Comparison of ENCODE assay signal across 8 mouse cellular contexts in genomic region chr13:83730155-83730712, GRCm38 (mm10).
A peak's percentile ranks its signal among the peaks of the same experiment; 100 is the strongest.
DNase-seq lines count a peak whose midpoint lies in the region; ATAC-seq and TF ChIP-seq lines count a peak whose summit lies in the region.

No protein-coding gene starts in this region.

- peak overlapping the region; percentile 47; the same call in 1 of the 2 replicates for H3K4me3 ChIP-seq in liver, adult 2 months (ENCODE audit: insufficient read depth, low read depth, low read length)
- peak overlapping the region; percentile 66 for H3K4me3 ChIP-seq in embryonic facial prominence, embryonic 14.5 days (ENCODE audit: low read depth, low read length)
- peak overlapping the region; percentile 63 for H3K4me3 ChIP-seq in limb, embryonic 12.5 days (replicated peaks)
- H3K4me3 ChIP-seq in small intestine, adult 2 months (ENCODE audit: low read depth, low read length) = peak overlapping the region; percentile 67

- H3K9ac ChIP-seq in liver, adult 2 months (ENCODE audit: low read depth, low read length) = no peak overlapping the region
- H3K9ac ChIP-seq in embryonic facial prominence, embryonic 14.5 days (ENCODE audit: low read depth, low read length) = peak overlapping the region; percentile 75
- peak overlapping the region; percentile 75 for H3K9ac ChIP-seq in limb, embryonic 12.5 days (replicated peaks)

- H3K27ac ChIP-seq in liver, adult 2 months (replicated peaks; ENCODE audit: insufficient read depth, low read depth, low read length) = no peak overlapping the region
- peak overlapping the region; percentile 86 for H3K27ac ChIP-seq in embryonic facial prominence, embryonic 14.5 days (replicated peaks; ENCODE audit: low read depth, low read length)
- H3K27ac ChIP-seq in limb, embryonic 12.5 days = no peak overlapping the region
- no peak overlapping the region for H3K27ac ChIP-seq in small intestine, adult 2 months (ENCODE audit: insufficient read depth, low read depth, low read length)

- no peaks in the 10 kb centered on the region; the same call in 1 of the 2 replicates for H3K9me3 ChIP-seq in embryonic facial prominence, embryonic 14.5 days (ENCODE audit: control insufficient read depth, low read length)
- H3K9me3 ChIP-seq in limb, embryonic 12.5 days = no peaks in the 10 kb centered on the region

- no peak for TF ChIP-seq POLR2A in liver, adult 2 months (IDR thresholded peaks at IDR 0.05; ENCODE audit: extremely low read depth, insufficient read depth, low read length)
- no peak for TF ChIP-seq POLR2A in small intestine, adult 2 months (IDR thresholded peaks at IDR 0.05; ENCODE audit: low read depth, low read length)

- peak overlapping the region; percentile 90 for H3K4me2 ChIP-seq in embryonic facial prominence, embryonic 14.5 days (ENCODE audit: low read depth, low read length)
- H3K4me2 ChIP-seq in limb, embryonic 12.5 days = peak overlapping the region; percentile 84

- WGBS in liver, adult 2 months = 3% methylated on average over 16 of the region's 16 CpGs
- WGBS in embryonic facial prominence, embryonic 14.5 days = under 1% methylated on average over 13 of the region's 16 CpGs
- WGBS in limb, embryonic 12.5 days = 2% methylated on average over 16 of the region's 16 CpGs
- WGBS in small intestine, adult 2 months = 4% methylated on average over 16 of the region's 16 CpGs

- no peak for TF ChIP-seq CTCF in liver, adult 2 months (IDR thresholded peaks at IDR 0.05; ENCODE audit: low read depth, low read length)
- TF ChIP-seq CTCF in small intestine, adult 2 months (IDR thresholded peaks at IDR 0.05; ENCODE audit: extremely low read depth, insufficient read length, insufficient replicate concordance, low read depth, low read length) = no peak

- DNase-seq in liver, adult 2 months (ENCODE audit: extremely low read depth, low read depth, low spot score) = no peak
- no peak for DNase-seq in liver
- no peak for DNase-seq in embryonic facial prominence, embryonic 14.5 days (ENCODE audit: low spot score)
- no peak for DNase-seq in urinary bladder, postnatal 36 days (ENCODE audit: low spot score in 2 of 2)
- no peak for DNase-seq in layer of hippocampus, adult 8-10 months (ENCODE audit: low spot score in 2 of 2)
- no peak for DNase-seq in thymus, postnatal 36 days

- peaks cover 31% of the 10 kb centered on the region for H3K27me3 ChIP-seq in liver, adult 2 months (ENCODE audit: control insufficient read depth, insufficient read depth, low read length)
- peaks cover 92% of the 10 kb centered on the region for H3K27me3 ChIP-seq in embryonic facial prominence, embryonic 14.5 days (replicated peaks; ENCODE audit: control insufficient read depth, insufficient read depth, low read length)
- H3K27me3 ChIP-seq in limb, embryonic 12.5 days = peaks cover 82% of the 10 kb centered on the region
- peaks cover 63% of the 10 kb centered on the region for H3K27me3 ChIP-seq in small intestine, adult 2 months (ENCODE audit: control insufficient read depth, insufficient read depth, low read length)

- ATAC-seq in embryonic facial prominence, embryonic 14.5 days (ENCODE audit: low read depth) = no peak; the same call in 1 of the 2 replicates
- ATAC-seq in limb, embryonic 12.5 days (ENCODE audit: insufficient number of reproducible peaks, insufficient read depth, low FRiP score, low TSS enrichment, low read depth) = peak; percentile 1; the same call in 1 of the 2 replicates

- H3K79me2 ChIP-seq in liver, adult 2 months (ENCODE audit: control insufficient read depth, insufficient read depth, low read length) = no peaks in the 10 kb centered on the region

- peaks cover 3% of the 10 kb centered on the region; the same call in 1 of the 2 replicates for H3K4me1 ChIP-seq in liver, adult 2 months (ENCODE audit: control insufficient read depth, insufficient read depth, low read length)
- H3K4me1 ChIP-seq in embryonic facial prominence, embryonic 14.5 days (ENCODE audit: control insufficient read depth, insufficient read depth, low read length) = 0 out of 2 replicates have a peak, but pooled peaks cover 3% of the 10 kb centered on the region
- peaks cover 17% of the 10 kb centered on the region for H3K4me1 ChIP-seq in limb, embryonic 12.5 days (replicated peaks)
- H3K4me1 ChIP-seq in small intestine, adult 2 months (ENCODE audit: control insufficient read depth, insufficient read depth, insufficient read length, low read length) = peaks cover 8% of the 10 kb centered on the region

- H3K36me3 ChIP-seq in liver, adult 2 months (ENCODE audit: control insufficient read depth, insufficient read depth, low read length) = no peaks in the 10 kb centered on the region
- no peaks in the 10 kb centered on the region for H3K36me3 ChIP-seq in embryonic facial prominence, embryonic 14.5 days (ENCODE audit: control insufficient read depth, insufficient read depth, low read length)
- no peaks in the 10 kb centered on the region for H3K36me3 ChIP-seq in limb, embryonic 12.5 days
- no peaks in the 10 kb centered on the region for H3K36me3 ChIP-seq in small intestine, adult 2 months (ENCODE audit: control insufficient read depth, insufficient read depth, low read length)
